9 mouse cellular contexts compared by ENCODE assay signal in genomic region chr4:118645234-118645633, GRCm38 (mm10). TPM values are rescaled to one million over a fixed set of nuclear protein-coding genes. Genes with fewer than 3 reads are reported as not detected.
DNase-seq lines count a peak whose midpoint lies in the region; TF ChIP-seq lines count a peak whose summit lies in the region.
"Had no signal": no experiment of that assay in that cellular context is flagged by ENCODE, and none has a peak within 500 bp of the region (broad histone marks: within the 10 kb centered on the region; RNA-seq: fewer than 3 reads in every experiment).

No protein-coding gene starts in this region.

- H3K27ac ChIP-seq in gastrocnemius, adult 2 months, result no peak overlapping the region
- H3K27ac ChIP-seq: embryonic facial prominence, embryonic 15.5 days had no signal

- TF ChIP-seq CTCF in gastrocnemius, adult 2 months (IDR thresholded peaks at IDR 0.05), result peak; percentile 80

- no peak overlapping the region for H3K4me3 ChIP-seq in gastrocnemius, adult 2 months
- H3K4me3 ChIP-seq: embryonic facial prominence, embryonic 15.5 days had no signal

- intact Hi-C loops in gastrocnemius, adult 2 months (cut with DNase I), result loop anchor here (5.0 kb wide), 1 partner anchor 347 kb away; no protein-coding TSS in a partner anchor

- DNase-seq in gastrocnemius, adult 2 months, result peak; percentile 27
- no peak for DNase-seq in gastrocnemius, postnatal 25 days
- DNase-seq in 416B (ENCODE audit: low read depth) (peak; percentile 64), ZHBTc4 (ENCODE audit: low read depth, low spot score) (peak; percentile 78)
- DNase-seq in embryo, embryonic 9.5 days (ENCODE audit: extremely low spot score), result peak; percentile 69
- peak; percentile 19 to 81 for DNase-seq in kidney, postnatal 36 days
- peak; percentile 24 for DNase-seq in lung, postnatal 25 days (ENCODE audit: low spot score)
- DNase-seq in thymus, postnatal 14 days, result peak; percentile 62

RNA-seq across cellular contexts. Expression of gene Olfr62, which starts 13.5 kb away (rescaled TPM):
- not detected for total RNA-seq in gastrocnemius, adult 2 months (2021)
- total RNA-seq in gastrocnemius, postnatal 25 days (2021), result not detected

RNA-seq across cellular contexts. Expression of gene Ebna1bp2, which starts 24.6 kb away (rescaled TPM):
- 10 to 100 TPM; 24.9 to 26.7 TPM for total RNA-seq in gastrocnemius, adult 2 months (2021)
- 10 to 100 TPM; 25.1 to 26.9 TPM for total RNA-seq in gastrocnemius, postnatal 25 days (2021)

RNA-seq across cellular contexts. Expression of gene Cfap57, which starts 24.7 kb away (rescaled TPM):
- not detected for total RNA-seq in gastrocnemius, adult 2 months (2021)
- total RNA-seq in gastrocnemius, postnatal 25 days (2021), result not detected

RNA-seq across cellular contexts. Expression of gene Olfr1342, which starts 47.3 kb away (rescaled TPM):
- total RNA-seq in gastrocnemius, adult 2 months (2021), result not detected
- not detected for total RNA-seq in gastrocnemius, postnatal 25 days (2021)

RNA-seq across cellular contexts. Expression of gene Olfr1341, which starts 58.1 kb away (rescaled TPM):
- total RNA-seq in gastrocnemius, adult 2 months (2021), result not detected
- not detected for total RNA-seq in gastrocnemius, postnatal 25 days (2021)
